Mouse (Mus musculus) ovary, adult 18-20 months (tissue): ENCODE results near the gene Ccdc85c.

Experiments used
- DNase-seq: peaks from one replicate; pipeline ENCODE4 v3.0.0; 2022; ENCODE audit warnings: low spot score, mixed read lengths

Gene Ccdc85c

GRCm38 (mm10) chr12:108267653-108268052, 7.6 kb downstream of the Ccdc85c start:
- no peak for DNase-seq

GRCm38 (mm10) chr12:108265831-108266619, 9.2 kb downstream of the Ccdc85c start:
- no peak for DNase-seq

- DNase-seq, result no peak
Observed at GRCm38 (mm10) chr12:108264918-108265317, 10.3 kb downstream of the Ccdc85c start.

GRCm38 (mm10) chr12:108260950-108261349, 14.3 kb downstream of the Ccdc85c start:
- no peak for DNase-seq

- no peak for DNase-seq
Observed at GRCm38 (mm10) chr12:108259322-108260049, 15.7 kb downstream of the Ccdc85c start.

GRCm38 (mm10) chr12:108256734-108257133, 18.5 kb downstream of the Ccdc85c start:
- DNase-seq, result no peak

GRCm38 (mm10) chr12:108255960-108256359, 19.3 kb downstream of the Ccdc85c start:
- DNase-seq, result no peak

- DNase-seq, result no peak
Observed at GRCm38 (mm10) chr12:108255511-108255919, 19.7 kb downstream of the Ccdc85c start.

GRCm38 (mm10) chr12:108253042-108253441, 22.2 kb downstream of the Ccdc85c start:
- DNase-seq, result no peak

- DNase-seq, result no peak
Observed at GRCm38 (mm10) chr12:108251825-108252542, 23.2 kb downstream of the Ccdc85c start.

GRCm38 (mm10) chr12:108251034-108251792, 24.0 kb downstream of the Ccdc85c start:
- DNase-seq, result no peak

- DNase-seq, result peak; percentile 72
Observed at GRCm38 (mm10) chr12:108249522-108249921, 25.7 kb downstream of the Ccdc85c start.

- DNase-seq, result no peak
Observed at GRCm38 (mm10) chr12:108249019-108249418, 26.2 kb downstream of the Ccdc85c start.

- DNase-seq, result no peak
Observed at GRCm38 (mm10) chr12:108246759-108247500, 28.3 kb downstream of the Ccdc85c start.

- no peak for DNase-seq
Observed at GRCm38 (mm10) chr12:108245579-108245978, 29.6 kb downstream of the Ccdc85c start.

GRCm38 (mm10) chr12:108244778-108245177, 30.4 kb downstream of the Ccdc85c start:
- peak; percentile 79 for DNase-seq

GRCm38 (mm10) chr12:108242243-108242745, 32.9 kb downstream of the Ccdc85c start:
- no peak for DNase-seq

- DNase-seq, result no peak
Observed at GRCm38 (mm10) chr12:108241626-108242025, 33.6 kb downstream of the Ccdc85c start.

- DNase-seq, result no peak
Observed at GRCm38 (mm10) chr12:108240953-108241588, 34.2 kb downstream of the Ccdc85c start.

GRCm38 (mm10) chr12:108240401-108240890, 34.8 kb downstream of the Ccdc85c start:
- DNase-seq, result no peak
